Mouse (Mus musculus): ENCODE measurements around the gene Gng7.

Gng7 gene

DNA sequence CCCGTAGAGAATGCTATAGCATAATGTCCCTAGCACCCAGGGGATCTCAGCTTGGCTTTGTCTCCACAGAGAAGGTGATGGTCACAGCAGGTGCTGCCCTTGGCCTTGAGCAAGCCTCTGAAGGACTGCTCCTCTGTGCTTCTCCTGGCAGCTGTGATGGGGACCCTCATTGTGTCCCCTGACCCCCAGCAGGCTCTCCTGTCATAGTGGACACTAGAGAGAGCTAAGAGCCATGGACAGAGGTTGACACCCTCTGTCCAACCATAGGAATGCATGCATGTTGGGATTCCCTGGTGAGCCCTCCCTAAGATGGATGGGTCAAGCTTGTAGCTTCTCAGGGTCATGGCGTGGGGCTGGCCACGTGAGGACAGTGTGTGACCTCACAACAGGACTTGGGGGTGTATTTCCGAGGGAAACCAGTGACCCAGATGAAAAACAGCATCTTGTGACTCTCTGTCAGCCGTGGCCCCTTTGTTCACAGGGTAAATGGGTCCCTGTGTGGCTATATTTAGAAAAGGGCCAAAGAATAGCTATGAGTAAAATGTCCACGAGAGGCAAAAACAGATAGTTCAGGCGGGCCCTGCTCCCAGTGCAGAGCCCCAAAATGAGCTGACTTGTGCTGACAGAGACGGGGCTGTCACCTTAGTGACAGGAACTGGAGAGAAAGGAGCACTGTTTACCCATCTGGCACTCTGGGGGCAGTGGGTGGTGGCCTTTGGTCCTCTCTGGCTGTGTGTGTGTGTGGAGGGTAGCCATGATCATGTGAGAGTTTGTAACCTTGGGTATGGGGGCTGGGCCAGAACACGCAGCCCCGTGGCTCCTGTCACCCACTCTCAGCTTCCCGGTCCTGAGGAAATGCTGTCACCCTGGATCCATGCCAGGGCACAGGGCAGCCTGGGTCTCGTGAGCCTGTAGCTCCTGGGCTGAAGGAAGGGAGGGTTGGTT lies 51.4 kb downstream of the Gng7 start:
- no peak for DNase-seq

DNA sequence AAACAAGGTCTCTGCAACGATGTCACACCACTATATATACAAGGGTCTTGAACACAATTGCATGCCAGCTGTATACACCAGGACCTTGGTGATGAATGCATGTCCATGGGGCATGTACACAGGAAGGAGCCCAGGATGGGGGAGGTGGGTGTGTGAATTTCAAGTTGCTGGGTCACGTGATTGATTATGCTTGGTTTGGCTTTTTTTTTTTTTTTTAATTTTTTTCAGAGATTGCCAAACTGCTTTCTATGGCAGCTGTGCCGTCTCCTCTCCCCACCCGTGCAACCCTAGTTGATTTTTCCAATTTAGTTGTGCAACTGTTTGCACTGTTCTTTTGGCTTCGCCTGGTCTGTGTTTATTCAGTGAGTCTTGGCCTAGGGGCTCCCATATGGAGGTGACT lies 52.2 kb downstream of the Gng7 start:
- DNase-seq, result no peak

DNA sequence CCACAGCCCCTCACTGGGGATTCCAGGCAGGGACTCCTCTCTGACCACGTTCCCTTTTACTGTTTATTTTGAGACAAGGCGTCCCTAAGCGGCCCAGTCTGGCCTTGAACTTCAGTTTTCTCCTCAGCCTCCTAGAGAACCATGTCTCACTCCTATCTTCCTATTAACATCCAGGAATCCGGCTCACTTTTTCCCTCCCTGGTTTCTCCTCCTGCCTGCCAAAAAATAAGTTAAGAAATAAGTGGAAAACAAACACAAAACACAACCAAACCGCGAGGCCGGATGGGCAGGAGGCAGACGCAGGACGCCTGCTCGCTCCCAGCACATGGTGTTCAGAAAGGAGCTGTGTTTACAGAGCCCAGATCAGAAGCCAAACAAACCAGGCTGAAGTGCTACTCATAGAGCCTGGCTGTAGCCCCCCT lies 52.7 kb downstream of the Gng7 start:
- DNase-seq, result no peak

DNA sequence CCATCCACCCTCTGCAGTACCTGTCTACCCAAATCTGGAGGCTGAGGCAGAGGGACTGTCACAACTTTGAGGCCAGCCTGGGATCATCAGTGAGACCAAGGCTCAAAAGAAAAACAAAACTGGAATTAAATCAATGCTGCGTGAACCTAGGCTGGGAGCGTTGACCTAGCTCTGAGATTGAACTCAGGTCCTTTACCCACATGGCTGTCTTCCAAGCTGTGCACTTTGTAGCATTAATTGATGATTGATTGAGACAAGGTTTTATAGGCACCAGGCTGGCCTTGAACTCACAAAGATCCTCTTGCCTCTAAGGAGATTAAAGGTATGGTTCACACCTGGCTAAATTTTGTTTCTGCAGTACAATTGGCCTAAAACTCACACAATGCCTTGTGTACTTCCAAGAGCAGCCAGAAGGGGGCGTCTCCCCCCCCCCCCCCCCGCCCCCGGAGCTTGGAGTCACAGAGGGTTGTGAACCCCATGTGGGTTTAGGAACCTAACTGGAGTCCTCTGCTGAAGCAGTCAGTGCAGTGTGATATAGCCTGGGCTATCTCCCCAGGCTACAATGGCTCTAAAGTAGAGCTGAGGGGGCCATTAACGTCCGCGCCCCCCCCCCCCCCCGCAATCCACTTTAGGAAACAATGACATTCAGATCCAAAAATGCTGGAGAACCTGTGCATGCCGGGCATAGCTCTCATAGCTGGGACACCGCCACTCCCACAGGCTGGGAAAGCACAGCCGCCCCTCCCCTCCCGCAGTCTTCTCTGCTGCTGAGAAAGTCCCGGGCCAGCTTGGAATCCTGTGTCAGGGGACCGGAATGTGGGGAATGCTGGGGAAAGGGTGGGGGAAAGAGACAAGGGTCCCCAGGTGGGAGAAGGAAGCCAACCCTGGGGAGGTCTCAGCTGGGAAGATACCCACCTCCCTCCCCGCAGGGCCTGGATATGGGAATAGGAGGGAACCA lies 53.9 kb downstream of the Gng7 start:
- DNase-seq, result no peak

DNA sequence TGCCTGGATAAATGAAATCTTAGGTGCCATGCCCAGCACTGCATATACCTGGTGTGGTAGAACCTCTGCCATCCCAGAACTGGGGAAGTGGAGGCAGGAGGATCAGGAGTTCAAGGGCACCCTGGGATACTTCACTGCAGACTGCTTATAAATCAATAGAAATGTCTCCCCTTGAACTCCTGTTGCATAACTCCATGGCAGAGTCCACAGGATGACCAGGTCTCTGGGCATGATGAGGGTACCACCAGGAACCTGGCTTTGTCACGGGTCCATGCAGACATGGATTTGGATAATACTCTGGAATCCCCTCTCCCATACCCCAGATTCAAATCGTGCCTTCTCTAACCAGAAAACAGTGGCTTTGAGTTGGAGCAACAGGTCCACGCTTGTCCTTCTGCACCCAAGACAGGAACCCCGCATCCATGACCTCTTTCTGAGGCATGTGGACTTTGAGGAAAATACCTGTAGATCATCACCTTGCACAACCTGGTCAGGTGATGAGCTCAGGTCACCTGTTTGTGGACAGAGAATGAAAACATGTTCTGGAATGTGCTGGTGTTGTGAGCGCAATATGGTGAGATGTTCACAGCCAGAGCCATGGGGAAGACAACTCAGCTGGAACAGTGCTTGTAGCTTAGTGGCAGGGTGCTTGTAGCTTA lies 55.6 kb downstream of the Gng7 start:
- DNase-seq, result no peak

DNA sequence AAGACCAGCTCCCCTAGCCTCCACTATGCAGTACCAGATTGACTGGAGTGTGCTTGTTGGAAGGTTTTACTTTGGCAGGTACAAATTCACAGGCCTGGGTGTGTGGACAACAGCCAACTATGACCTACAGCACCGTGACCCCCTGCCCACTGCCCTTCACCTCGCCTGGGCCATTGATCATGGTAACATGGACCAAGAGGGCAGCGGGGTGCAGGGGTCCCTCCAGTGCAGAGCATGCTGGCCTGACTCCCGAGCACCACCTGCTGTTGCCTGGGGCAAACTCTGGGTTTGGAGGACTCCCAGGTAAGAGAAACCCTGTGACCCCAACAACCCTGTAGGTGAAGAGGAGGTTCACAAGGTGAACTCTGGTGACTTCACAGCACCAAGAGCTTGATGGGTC lies 57.0 kb downstream of the Gng7 start:
- no peak for DNase-seq

DNA sequence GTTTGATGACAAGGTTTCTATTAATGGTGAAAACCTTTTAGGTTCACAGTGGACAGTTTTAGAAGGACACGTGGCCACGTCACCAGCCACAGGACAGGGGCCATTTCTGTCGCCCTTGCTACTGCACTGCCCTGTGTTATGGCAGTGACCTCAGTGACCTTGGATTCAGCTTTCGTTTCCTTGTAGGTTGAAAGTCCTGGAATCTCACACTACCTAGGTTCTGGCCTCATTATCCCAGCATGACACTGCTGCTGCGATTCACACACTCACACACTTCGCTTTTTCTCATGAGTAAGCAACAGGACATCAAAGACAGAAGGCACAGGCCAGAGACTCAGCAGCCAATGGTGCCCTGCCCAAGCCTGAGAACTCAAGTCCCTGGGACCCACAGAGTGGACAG lies 57.8 kb downstream of the Gng7 start:
- no peak for DNase-seq

DNA sequence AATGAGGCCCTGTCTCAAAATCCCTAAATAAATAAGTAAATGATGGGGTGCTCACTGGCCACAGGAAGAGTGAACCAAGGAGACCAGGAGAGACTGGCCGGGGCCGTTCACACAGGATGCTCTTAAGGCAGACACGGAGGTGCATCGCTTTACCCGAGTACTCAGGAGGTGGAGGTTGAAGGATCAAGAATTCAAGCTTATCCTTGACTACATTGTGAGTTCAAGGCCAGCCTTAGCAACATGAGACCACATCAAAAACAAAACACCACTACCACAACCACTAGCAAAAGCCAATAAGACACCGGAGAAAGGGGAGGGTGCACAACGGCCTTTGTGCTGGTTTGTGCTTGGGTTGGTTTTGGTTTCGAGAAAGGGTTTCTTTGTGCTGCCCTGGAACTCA lies 58.4 kb downstream of the Gng7 start:
- DNase-seq, result no peak

DNA sequence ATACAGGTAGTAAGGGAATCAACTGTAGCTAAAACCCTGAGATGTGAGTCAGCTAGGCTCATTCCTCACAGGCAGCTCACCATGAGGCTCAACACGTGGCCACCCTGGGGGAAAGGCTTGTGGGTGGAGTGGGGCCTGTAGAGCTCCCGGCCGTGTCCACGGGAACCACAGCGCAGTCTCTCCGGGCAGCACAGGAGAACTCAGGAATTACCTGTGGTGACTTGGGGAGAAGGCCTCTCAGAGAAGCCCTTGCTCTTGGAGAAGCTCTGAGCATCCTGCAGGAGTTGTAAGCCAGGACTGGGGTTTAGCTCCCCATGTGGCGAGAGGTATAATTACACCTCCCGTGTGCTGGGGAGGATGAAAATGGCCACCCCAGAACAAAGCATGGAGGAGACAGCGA lies 59.2 kb downstream of the Gng7 start:
- peak; percentile 56 for DNase-seq

DNA sequence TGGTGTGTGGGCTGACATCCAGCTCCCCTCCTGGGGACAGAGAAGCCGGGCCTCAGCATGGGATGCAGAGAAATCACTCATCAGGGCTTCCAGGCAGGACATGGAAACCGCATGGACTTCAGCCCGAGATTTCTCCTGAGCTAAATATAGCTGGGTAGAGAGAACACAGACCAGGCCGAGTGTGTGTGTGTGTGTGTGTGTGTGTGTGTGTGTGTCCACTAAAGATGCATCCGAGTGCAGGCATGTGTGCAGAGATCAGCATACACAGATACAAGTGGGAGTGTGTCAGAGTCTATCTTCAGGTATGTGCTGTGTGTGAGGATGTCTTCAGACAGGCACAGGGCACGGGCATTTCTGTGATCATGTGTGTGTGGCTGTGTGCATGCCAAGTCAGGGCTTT lies 59.9 kb downstream of the Gng7 start:
- DNase-seq, result no peak

DNA sequence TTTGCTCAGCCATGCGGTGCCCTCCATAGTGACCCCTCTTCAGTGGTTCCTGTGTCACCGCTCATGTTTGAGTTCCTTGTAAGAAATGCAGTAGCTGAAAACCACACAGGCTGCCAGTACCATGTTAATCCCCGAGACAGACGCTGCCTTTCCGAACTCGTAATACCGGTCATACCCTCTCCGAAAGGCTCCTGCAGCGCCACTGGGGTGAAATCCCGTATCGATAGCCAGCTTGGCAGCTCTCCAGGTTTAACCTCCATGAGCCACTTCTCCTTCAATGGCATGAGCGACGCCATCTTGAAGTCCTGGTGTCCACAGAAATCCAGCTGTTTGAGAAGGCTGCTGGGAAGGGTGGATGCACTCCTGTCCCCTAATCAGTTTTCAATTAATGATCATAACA lies 60.3 kb downstream of the Gng7 start:
- no peak for DNase-seq

DNA sequence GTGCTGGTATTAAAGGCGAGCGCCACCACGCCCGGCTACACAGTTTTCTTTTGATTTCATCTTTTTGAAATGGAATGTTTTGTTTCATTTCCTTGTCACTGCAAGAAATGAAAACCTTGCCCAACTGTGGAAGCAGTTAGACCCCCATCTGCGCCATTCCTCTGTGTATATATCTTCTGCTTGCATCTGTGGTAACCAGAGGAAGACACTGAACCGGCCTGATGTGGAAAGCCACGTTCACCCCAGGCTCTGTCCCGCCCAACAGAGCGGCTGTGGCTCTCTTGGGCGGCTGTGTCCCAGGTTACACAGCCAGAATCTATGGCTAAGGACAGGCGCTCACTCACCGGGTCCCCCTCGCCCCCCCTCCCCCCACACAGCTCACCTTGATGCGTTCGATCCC lies 62.3 kb downstream of the Gng7 start:
- DNase-seq, result no peak

DNA sequence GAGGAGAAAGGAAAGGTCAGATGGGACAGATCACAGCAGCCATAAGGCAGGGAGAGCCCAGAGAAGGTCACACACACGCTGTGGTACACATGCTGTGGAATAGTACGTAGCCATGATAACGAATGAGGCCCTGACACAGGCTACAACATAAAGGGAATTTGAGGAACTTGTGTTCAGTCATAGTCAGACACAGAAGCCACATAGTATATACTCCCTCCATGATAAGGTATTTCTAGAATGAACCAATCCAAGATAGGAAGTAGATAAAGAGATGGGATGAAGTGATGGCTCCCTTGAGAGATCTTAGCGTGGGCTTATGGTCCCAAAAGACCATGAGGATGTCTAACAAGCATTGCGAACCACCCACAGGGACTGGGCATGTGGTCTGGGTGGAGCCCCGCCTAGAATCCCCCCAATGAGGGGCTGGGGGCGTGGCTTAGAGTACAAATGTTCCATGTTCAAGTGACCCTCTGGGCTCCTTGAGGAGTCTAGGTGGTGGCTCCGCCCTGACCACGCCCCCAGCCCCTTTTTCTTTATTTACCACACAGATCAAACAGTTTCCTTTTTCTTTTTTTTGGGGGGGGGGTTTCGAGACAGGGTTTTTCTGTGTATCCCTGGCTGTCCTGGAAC lies 62.9 kb downstream of the Gng7 start:
- no peak for DNase-seq

DNA sequence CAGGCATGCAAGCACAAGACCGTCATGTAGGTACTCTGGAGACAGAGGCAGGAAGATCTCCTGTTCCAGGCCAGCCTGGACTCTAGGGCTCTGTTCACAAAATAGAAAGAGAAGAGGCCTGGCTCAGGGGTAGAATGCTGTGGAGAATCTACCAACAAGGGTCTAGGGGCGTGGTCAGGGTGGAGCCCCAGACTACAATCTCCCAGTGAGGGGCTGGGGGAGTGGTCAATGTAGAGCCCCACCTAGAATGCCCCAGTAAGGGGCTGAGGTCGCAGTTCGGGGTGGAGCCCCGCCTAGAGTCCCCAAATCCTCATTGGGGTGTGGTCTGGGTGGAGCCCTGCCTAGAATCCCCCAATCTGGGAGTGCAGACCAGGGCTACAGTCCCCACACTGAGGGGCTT lies 64.4 kb downstream of the Gng7 start:
- no peak for DNase-seq

DNA sequence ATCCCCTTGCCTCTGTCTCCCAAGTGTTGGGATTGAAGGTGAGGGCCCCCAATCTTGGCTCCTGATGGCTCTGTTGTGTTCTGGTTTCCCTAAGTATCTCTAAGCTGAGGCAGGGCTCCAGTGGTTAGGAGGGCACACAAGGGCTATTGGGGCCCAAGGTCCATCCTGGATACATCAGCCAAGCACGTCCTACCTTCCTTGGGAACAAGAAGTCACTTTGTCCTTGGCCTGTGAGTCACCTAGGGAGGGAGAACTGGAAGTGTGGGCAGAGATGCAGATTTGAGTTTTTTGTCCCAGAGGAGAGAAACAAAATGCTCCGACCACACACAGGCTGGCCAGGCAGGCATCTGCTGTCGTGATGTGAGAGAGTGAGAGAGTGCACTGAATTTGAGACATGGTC lies 65.7 kb downstream of the Gng7 start:
- no peak for DNase-seq

DNA sequence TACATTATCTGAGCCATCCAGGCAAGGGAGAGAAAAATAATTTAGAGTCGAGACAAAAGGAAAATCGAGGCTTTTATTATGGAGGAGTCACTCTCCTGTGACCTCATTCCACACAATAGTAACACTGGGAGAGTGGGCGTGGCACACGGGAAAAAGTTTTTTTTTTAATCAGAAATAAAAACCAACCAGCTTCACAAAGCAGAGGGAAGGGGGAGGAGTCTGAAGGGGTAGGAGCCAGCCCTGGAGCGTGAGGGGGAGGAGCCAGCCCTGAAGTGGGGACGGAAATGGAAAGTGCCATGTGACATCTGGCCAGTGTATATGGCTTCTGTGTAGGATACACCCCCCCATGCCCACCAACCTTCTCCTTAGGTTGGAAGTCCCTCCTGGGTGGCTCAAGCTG lies 66.2 kb downstream of the Gng7 start:
- DNase-seq, result no peak

DNA sequence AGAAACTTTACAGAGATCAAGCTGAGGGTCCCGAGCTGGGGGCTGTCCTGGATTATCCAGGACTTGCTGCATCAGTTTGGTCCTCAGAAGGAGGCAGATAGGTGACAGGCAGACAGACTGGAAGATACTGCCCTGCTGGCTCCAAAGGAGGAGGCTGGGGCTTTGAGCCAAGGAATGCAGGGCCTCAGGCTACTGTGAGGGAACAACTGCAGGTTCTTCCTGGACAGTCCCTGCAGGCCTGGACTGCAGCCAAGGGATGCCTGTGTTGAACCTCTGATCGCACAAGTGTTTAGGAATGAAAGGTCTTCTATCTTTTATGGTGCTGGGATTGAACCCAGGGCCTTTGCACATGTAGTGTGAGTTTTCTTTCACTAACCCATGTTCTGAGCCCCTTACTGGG lies 66.9 kb downstream of the Gng7 start:
- DNase-seq, result peak; percentile 35

DNA sequence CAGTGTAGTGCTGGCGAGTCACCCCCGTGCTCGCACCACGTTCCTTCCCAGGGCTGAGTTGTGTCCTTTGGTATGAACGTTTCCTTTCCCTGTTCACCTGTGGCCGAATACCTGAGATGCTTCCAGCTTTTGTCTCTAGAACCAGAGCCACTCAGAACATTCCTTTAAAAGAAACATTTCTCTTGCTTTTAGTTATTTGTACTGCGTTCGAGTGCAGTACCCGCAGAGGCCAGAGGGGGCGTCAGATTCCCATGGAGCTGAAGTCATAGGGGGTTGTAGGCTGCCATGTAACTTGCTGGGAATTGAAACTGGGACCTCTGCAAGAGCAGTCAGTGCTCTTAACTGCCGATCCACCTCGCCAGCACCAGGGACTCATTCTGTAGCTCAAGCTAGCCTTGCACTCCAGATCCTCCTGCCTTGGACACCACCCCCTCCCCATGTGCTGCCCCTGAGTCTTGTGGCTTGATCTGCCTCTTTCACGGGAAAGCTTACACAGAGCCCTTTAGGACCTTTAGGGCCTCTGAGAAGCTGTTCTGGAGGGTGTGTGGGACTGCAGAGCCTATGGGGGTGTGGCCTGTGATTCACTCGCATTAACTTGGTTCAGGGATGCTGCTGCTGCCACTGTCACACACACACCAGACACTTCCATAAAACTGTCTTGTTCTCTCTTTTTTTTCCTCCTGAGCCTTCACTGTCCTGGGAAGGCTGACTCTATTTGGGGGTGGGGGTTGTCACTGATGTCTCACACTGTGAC lies 67.9 kb downstream of the Gng7 start:
- no peak for DNase-seq

DNA sequence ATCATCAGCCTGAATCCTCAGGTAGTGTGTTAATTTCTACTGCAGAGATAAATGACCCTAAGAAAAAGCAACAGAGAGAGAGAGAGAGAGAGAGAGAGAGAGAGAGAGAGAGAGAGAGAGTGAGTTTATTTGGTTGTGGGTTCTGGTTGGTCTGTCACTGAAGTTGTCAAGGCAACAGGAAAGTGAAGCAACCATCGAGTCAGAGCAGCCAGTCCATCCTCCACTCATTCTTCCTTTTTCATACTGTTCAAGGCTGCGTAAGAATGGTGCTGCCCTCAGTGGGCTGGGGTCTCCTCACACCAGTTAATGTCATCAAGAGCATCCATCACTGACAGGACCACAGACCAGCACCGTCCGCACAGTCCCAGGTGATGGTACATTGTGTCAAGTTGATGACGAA lies 70.5 kb downstream of the Gng7 start:
- no peak for DNase-seq

DNA sequence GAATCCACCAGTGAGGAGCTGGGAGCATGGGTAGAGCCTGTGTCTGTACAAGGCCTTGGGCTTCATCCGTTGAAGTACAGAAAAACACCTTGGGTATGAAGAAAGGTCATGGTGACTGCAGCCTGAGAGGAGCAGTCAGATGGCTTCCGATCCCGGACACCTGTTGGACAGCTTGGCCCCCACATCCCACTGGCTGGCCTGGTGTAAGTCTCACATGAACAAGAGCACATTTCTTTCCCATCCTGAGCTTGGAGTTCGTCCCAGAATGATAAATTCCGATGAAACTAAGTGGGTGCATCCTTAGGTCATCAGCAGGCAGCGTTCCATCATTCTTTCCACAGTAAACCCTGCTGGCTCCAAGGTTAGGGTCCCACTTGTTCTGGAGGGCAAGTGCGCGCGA lies 71.0 kb downstream of the Gng7 start:
- DNase-seq, result no peak

DNA sequence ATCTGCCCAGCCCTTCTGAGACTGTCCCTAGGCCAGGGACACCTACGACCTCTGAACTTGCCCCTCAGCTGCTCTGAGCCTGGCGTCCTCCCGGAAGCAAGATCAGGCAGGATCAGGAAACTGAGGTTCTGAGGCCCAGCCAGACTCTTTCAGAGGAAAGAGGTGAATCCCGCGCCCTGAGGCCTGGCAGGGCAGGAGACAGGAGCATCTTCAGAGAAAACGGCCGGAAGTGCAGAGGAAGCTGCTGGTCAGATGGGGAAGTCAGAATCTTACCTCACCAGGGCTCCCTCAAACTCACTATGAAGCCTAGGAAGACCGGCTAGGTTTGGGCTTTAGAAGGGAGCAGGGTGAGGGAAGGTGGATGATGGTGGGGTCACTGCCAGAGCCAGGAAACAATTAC lies 71.8 kb downstream of the Gng7 start:
- DNase-seq, result no peak

DNA sequence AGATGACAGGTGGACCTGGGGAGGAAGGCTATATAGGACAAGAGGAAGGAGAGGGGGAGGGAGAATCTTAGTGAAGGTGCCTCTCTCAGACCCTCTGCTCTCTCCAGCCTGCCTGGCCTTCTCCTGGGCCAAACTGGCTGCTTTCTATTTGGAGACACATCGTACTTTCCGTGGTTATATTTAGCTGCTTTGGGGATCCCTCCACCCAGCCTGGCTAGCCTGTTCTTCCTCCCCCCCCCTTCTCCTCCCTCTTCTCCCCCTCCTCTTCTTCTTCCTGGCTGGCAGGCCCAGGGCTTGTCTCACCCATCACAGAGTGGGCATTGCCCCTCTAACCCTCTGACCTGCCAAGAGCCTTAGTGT lies 73.8 kb downstream of the Gng7 start:
- no peak for DNase-seq
